Comparison of ENCODE assay signal across 24 mouse cellular contexts in genomic region chr11:68483213-68483612, GRCm38 (mm10). TPM values are rescaled to one million over a fixed set of nuclear protein-coding genes. Genes with fewer than 3 reads are reported as not detected.
DNase-seq lines count a peak whose midpoint lies in the region; ATAC-seq lines count a peak whose summit lies in the region.
"Had no signal": no experiment of that assay in that cellular context is flagged by ENCODE, and none has a peak within 500 bp of the region (broad histone marks: within the 10 kb centered on the region; RNA-seq: fewer than 3 reads in every experiment).

No protein-coding gene starts in this region.

- no peak overlapping the region for H3K9ac ChIP-seq in liver, embryonic 11.5 days (ENCODE audit: low read depth, low read length)
- H3K9ac ChIP-seq in liver, embryonic 12.5 days: no peak overlapping the region
- H3K9ac ChIP-seq: embryonic facial prominence, embryonic 15.5 days; forebrain, embryonic 15.5 days; heart, embryonic 13.5 days; hindbrain, embryonic 12.5 days; neural tube, embryonic 15.5 days had no signal

- H3K4me2 ChIP-seq in liver, embryonic 11.5 days: no peak overlapping the region
- H3K4me2 ChIP-seq in liver, embryonic 12.5 days: no peak overlapping the region
- H3K4me2 ChIP-seq: embryonic facial prominence, embryonic 15.5 days; forebrain, embryonic 15.5 days; heart, embryonic 13.5 days; hindbrain, embryonic 12.5 days; neural tube, embryonic 15.5 days had no signal

- peak; percentile 14; the same call in 1 of the 2 replicates for ATAC-seq in neutrophil, adult 5-6 weeks (ENCODE audit: extremely low read depth, insufficient number of reproducible peaks, low FRiP score, poor library complexity, severe bottlenecking)
- no peak for ATAC-seq in liver, embryonic 11.5 days (replicated peaks; ENCODE audit: low FRiP score)
- no peak for ATAC-seq in liver, embryonic 12.5 days
- ATAC-seq: activated CD4-positive, CD25-positive, alpha-beta regulatory T cell, adult 4 months; forebrain, embryonic 15.5 days; midbrain, embryonic 16.5 days had no signal

- no peaks in the 10 kb centered on the region for H3K27me3 ChIP-seq in liver, embryonic 11.5 days (replicated peaks; ENCODE audit: control insufficient read depth, insufficient read depth, low read length)
- peaks cover 22% of the 10 kb centered on the region for H3K27me3 ChIP-seq in liver, embryonic 12.5 days (replicated peaks)
- H3K27me3 ChIP-seq: embryonic facial prominence, embryonic 15.5 days; forebrain, embryonic 15.5 days; hindbrain, embryonic 12.5 days; neural tube, embryonic 15.5 days had no signal

- DNase-seq in CD4-positive, CD25-positive, alpha-beta regulatory T cell, adult 2 months (ENCODE audit: low read depth, low spot score): peak; percentile 38
- DNase-seq in T-cell, adult 2 months (ENCODE audit: low spot score): peak; percentile 70
- DNase-seq in liver, embryonic 11.5 days (ENCODE audit: low spot score): no peak
- no peak for DNase-seq in frontal cortex, postnatal 25 days (ENCODE audit: low spot score in 2 of 2)
- DNase-seq: adrenal gland, adult 8-10 months; cerebellum, adult 18-20 months; cerebellum, postnatal 25 days; gastrocnemius, postnatal 10 days; heart, postnatal 14 days; kidney, adult 18-20 months; kidney, postnatal 14 days; lung, adult 18-20 months; thymus, postnatal 14 days had no signal

- H3K27ac ChIP-seq in macrophage: peak overlapping the region; percentile 15
- H3K27ac ChIP-seq in liver, embryonic 11.5 days (ENCODE audit: low read depth, low read length): no peak overlapping the region
- H3K27ac ChIP-seq in liver, embryonic 12.5 days: no peak overlapping the region
- H3K27ac ChIP-seq: embryonic facial prominence, embryonic 15.5 days; forebrain, embryonic 15.5 days; heart, embryonic 13.5 days; hindbrain, embryonic 12.5 days; midbrain, embryonic 10.5 days; neural tube, embryonic 15.5 days had no signal

- no peaks in the 10 kb centered on the region for H3K9me3 ChIP-seq in liver, embryonic 11.5 days (ENCODE audit: control insufficient read depth, low read length)
- no peaks in the 10 kb centered on the region for H3K9me3 ChIP-seq in liver, embryonic 12.5 days (replicated peaks)
- H3K9me3 ChIP-seq: embryonic facial prominence, embryonic 15.5 days; forebrain, embryonic 15.5 days; hindbrain, embryonic 12.5 days; midbrain, embryonic 10.5 days; neural tube, embryonic 15.5 days had no signal

- H3K36me3 ChIP-seq in macrophage (ENCODE audit: inconsistent target): peaks cover 75% of the 10 kb centered on the region
- no peaks in the 10 kb centered on the region for H3K36me3 ChIP-seq in liver, embryonic 11.5 days (ENCODE audit: control insufficient read depth, insufficient read depth, low read length)
- H3K36me3 ChIP-seq in liver, embryonic 12.5 days: no peaks in the 10 kb centered on the region
- H3K36me3 ChIP-seq: embryonic facial prominence, embryonic 15.5 days; forebrain, embryonic 15.5 days; heart, embryonic 13.5 days; hindbrain, embryonic 12.5 days; midbrain, embryonic 10.5 days; neural tube, embryonic 15.5 days had no signal

- 22% methylated on average over 5 of the region's 6 CpGs for WGBS in macrophage (ENCODE audit: missing documents)
- 48% methylated on average over 6 of the region's 6 CpGs for WGBS in liver, embryonic 11.5 days
- 37% methylated on average over 6 of the region's 6 CpGs for WGBS in liver, embryonic 12.5 days (ENCODE audit: insufficient replicate concordance)

- H3K4me1 ChIP-seq in liver, embryonic 11.5 days (replicated peaks; ENCODE audit: control insufficient read depth, insufficient read depth, low read length): no peaks in the 10 kb centered on the region
- H3K4me1 ChIP-seq in liver, embryonic 12.5 days: 0 out of 2 replicates have a peak, but pooled peaks cover 6% of the 10 kb centered on the region
- H3K4me1 ChIP-seq: embryonic facial prominence, embryonic 15.5 days; hindbrain, embryonic 12.5 days; neural tube, embryonic 15.5 days had no signal

- no peaks in the 10 kb centered on the region for H3K79me2 ChIP-seq in macrophage (ENCODE audit: inconsistent target)

- H3K4me3 ChIP-seq in macrophage (ENCODE audit: inconsistent target): no peak overlapping the region
- no peak overlapping the region for H3K4me3 ChIP-seq in liver, embryonic 11.5 days (ENCODE audit: low read depth, low read length)
- no peak overlapping the region for H3K4me3 ChIP-seq in liver, embryonic 12.5 days
- H3K4me3 ChIP-seq: embryonic facial prominence, embryonic 15.5 days; forebrain, embryonic 15.5 days; heart, embryonic 13.5 days; hindbrain, embryonic 12.5 days; midbrain, embryonic 10.5 days; neural tube, embryonic 15.5 days had no signal

RNA-seq across cellular contexts. Expression of gene Pik3r6, which starts 19.6 kb away (rescaled TPM):
- 100 to 1,000 TPM in 15 of 26 experiments, 10 to 100 TPM in 11; 40.3 to 163 (median 108) TPM for total RNA-seq in macrophage (2018; cell fraction: chromatin; rRNA removed)
- total RNA-seq in macrophage (2018; cell fraction: cytosol; rRNA removed): 10 to 100 TPM in 19 of 26 experiments, 1 to 10 TPM in 7; 6.1 to 19.6 (median 11.9) TPM
- 100 to 1,000 TPM in 1 of 26 experiments, 10 to 100 TPM in 25; 23.2 to 107 (median 61.3) TPM for total RNA-seq in macrophage (2018; cell fraction: nucleus; rRNA removed)
- polyA plus RNA-seq in macrophage (2018): 6.7 to 17.9 TPM (median 11.0 TPM) in 3 replicates
- 28.7 and 31.0 TPM in 2 replicates for total RNA-seq in neutrophil, adult 5-6 weeks (2017)
- polyA plus RNA-seq in liver, embryonic 11.5 days (2014; fragmentation: Nextera tagmentation; extraction: Ambion mirVana): 1.8 and 1.9 TPM in 2 replicates
- 1.4 and 1.8 TPM in 2 replicates for polyA plus RNA-seq in liver, embryonic 12.5 days (2016; fragmentation: Nextera tagmentation; extraction: Ambion mirVana)
- polyA plus RNA-seq: activated CD4-positive, CD25-positive, alpha-beta regulatory T cell, adult 4 months had no signal

RNA-seq across cellular contexts. Expression of gene Pik3r5, which starts 51.3 kb away (rescaled TPM):
- total RNA-seq in macrophage (2018; cell fraction: chromatin; rRNA removed): 1,000 to 10,000 TPM in 12 of 26 experiments, 100 to 1,000 TPM in 14; 297 to 1,526 (median 884) TPM
- total RNA-seq in macrophage (2018; cell fraction: cytosol; rRNA removed): 100 to 1,000 TPM; 121 to 414 (median 184) TPM
- 1,000 to 10,000 TPM in 4 of 26 experiments, 100 to 1,000 TPM in 22; 237 to 1,268 (median 592) TPM for total RNA-seq in macrophage (2018; cell fraction: nucleus; rRNA removed)
- 65.4 to 120 TPM (median 103 TPM) in 3 replicates for polyA plus RNA-seq in macrophage (2018)
- total RNA-seq in neutrophil, adult 5-6 weeks (2017): 108 TPM in 2 replicates
- 0.56 and 0.84 TPM in 2 replicates for polyA plus RNA-seq in liver, embryonic 11.5 days (2014; fragmentation: Nextera tagmentation; extraction: Ambion mirVana)
- 0.24 and 0.27 TPM in 2 replicates for polyA plus RNA-seq in liver, embryonic 12.5 days (2016; fragmentation: Nextera tagmentation; extraction: Ambion mirVana)

Comparison
In these comparisons a context has a peak if more than half of its experiments do, and no peak if none do; other contexts are left out.
1. DNase-seq: peak in CD4-positive, CD25-positive, alpha-beta regulatory T cell, adult 2 months (single experiment) and T-cell, adult 2 months (single experiment); none in liver, embryonic 11.5 days (single experiment) and frontal cortex, postnatal 25 days (0 of 2).
2. RNA of gene Pik3r5, which starts 51.3 kb away (polyA plus RNA-seq): 65.4 to 120 TPM in macrophage; 0.56 to 0.84 TPM in liver, embryonic 11.5 days and 0.24 to 0.27 TPM in liver, embryonic 12.5 days; every median in the first group is over 10 times any median in the second.